Mouse (Mus musculus): Measurements from ENCODE around the gene Atp2a1. TPM values are rescaled to one million over a fixed set of nuclear protein-coding genes. Genes with fewer than 3 reads are reported as not detected.

Gene Atp2a1
- total and polyA plus RNA-seq, 3 experiments, result 0.38 to 0.74 TPM; not detected in 1

DNA sequence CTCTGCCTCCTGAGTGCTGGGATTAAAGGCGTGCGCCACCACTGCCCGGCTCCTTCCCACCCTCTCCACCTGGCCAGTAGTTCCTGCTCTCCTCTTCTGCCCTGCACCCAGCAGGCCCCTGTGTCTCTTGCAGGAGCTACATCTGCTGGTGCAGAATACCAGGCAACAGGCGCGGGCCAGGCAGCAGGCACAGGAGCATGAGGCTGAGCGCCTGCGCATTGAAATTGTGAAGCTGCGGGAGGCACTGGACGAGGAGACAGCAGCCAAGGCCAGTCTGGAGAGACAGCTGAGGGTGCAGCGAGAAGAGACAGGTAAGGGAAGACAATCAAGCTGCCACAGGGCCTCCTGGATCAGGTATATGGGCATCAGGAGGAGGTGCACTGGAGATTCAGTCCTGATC lies 18.9 kb downstream of the Atp2a1 start:
- H3K27ac ChIP-seq (ENCODE audit: insufficient read depth, low read depth), result no peak overlapping the region
- H3K9ac ChIP-seq (ENCODE audit: insufficient read depth, low read depth), result no peak overlapping the region
- H3K4me2 ChIP-seq (ENCODE audit: insufficient read depth, low read depth, poor library complexity, severe bottlenecking), result no peak overlapping the region
- dilution Hi-C loops (cut with MboI; ENCODE audit: extremely low pct_ligation_motif_present, extremely low pct_unique_long_range_greater_than_20kb, low sequenced_read_pairs) (no loop called here), in situ Hi-C loops (cut with MboI; ENCODE audit: low pct_ligation_motif_present, low pct_unique_long_range_greater_than_20kb, low sequenced_read_pairs) (no loop called here)
- no peaks in the 10 kb centered on the region for H3K9me3 ChIP-seq (replicated peaks; ENCODE audit: low read length)
- H3K4me3 ChIP-seq (replicated peaks in 1 of 3; ENCODE audit: low read depth in 2 of 3, low read length in 2 of 3, poor library complexity in 1 of 3), result no peak overlapping the region
- H3K79me2 ChIP-seq (replicated peaks; ENCODE audit: control insufficient read depth, extremely low read depth, insufficient read depth, poor library complexity, severe bottlenecking), result no peaks in the 10 kb centered on the region
- TF ChIP-seq JUN (IDR thresholded peaks at IDR 0.05; ENCODE audit: insufficient read depth, low read depth, low read length) (no peak), MYC (IDR thresholded peaks at IDR 0.05; ENCODE audit: low read depth, low read length) (no peak), TBP (conservative IDR thresholded peaks at IDR 0.05; ENCODE audit: low read depth, low read length) (no peak), NRF1 (IDR thresholded peaks at IDR 0.05; ENCODE audit: low read depth, low read length) (no peak), ETS1 (conservative IDR thresholded peaks at IDR 0.05; ENCODE audit: low read depth, low read length) (no peak), HCFC1 (IDR thresholded peaks at IDR 0.05; ENCODE audit: low read depth, low read length) (no peak), KAT2A (IDR thresholded peaks at IDR 0.05; ENCODE audit: insufficient replicate concordance, low read length) (no peak), USF1 (IDR thresholded peaks at IDR 0.05; ENCODE audit: low read depth, low read length) (no peak), MXI1 (IDR thresholded peaks at IDR 0.05; ENCODE audit: low read depth, low read length) (no peak), CTCF (conservative IDR thresholded peaks at IDR 0.05 in 1 of 2, IDR thresholded peaks at IDR 0.05 in 1 of 2; ENCODE audit: low read depth in 2 of 2, low read length in 2 of 2) (no peak), PAX5 (IDR thresholded peaks at IDR 0.05; ENCODE audit: low read length) (no peak), ZKSCAN1 (IDR thresholded peaks at IDR 0.05; ENCODE audit: borderline replicate concordance, low read depth, low read length) (no peak), MAFK (IDR thresholded peaks at IDR 0.05; ENCODE audit: insufficient replicate concordance, low read length) (no peak), E2F4 (IDR thresholded peaks at IDR 0.05; ENCODE audit: insufficient replicate concordance, low read depth, low read length) (no peak), SIN3A (IDR thresholded peaks at IDR 0.05; ENCODE audit: low read length) (no peak), CHD2 (IDR thresholded peaks at IDR 0.05; ENCODE audit: low read length) (no peak), RAD21 (IDR thresholded peaks at IDR 0.05; ENCODE audit: low read depth, low read length) (no peak), ZC3H11A (IDR thresholded peaks at IDR 0.05; ENCODE audit: low read depth, low read length) (no peak)
- H3K27me3 ChIP-seq (replicated peaks), result no peaks in the 10 kb centered on the region
- H3K36me3 ChIP-seq (replicated peaks in 1 of 2; ENCODE audit: control insufficient read depth in 1 of 2, insufficient read depth in 1 of 2, low read length in 1 of 2), result peaks cover 75 to 93% of the 10 kb centered on the region in 2 experiments
- H3K4me1 ChIP-seq (ENCODE audit: control insufficient read depth in 1 of 2, insufficient read depth in 2 of 2), result no peaks in the 10 kb centered on the region
- no peak for DNase-seq (ENCODE audit: extremely low read depth)

GRCm38 (mm10) chr7:126440134-126440533 lies 22.8 kb downstream of the Atp2a1 start:
- dilution Hi-C loops (cut with MboI; ENCODE audit: extremely low pct_ligation_motif_present, extremely low pct_unique_long_range_greater_than_20kb, low sequenced_read_pairs) (no loop called here), in situ Hi-C loops (cut with MboI; ENCODE audit: low pct_ligation_motif_present, low pct_unique_long_range_greater_than_20kb, low sequenced_read_pairs) (no loop called here)
- Histone ChIP-seq H3K79me2 (replicated peaks; ENCODE audit: control insufficient read depth, extremely low read depth, insufficient read depth, poor library complexity, severe bottlenecking) (no peaks in the 10 kb centered on the region), H3K27me3 (replicated peaks) (no peaks in the 10 kb centered on the region), H3K9ac (ENCODE audit: insufficient read depth, low read depth) (no peak overlapping the region), H3K27ac (ENCODE audit: insufficient read depth, low read depth) (no peak overlapping the region), H3K36me3 (replicated peaks in 1 of 2; ENCODE audit: control insufficient read depth in 1 of 2, insufficient read depth in 1 of 2, low read length in 1 of 2) (peaks cover 56 to 93% of the 10 kb centered on the region in 2 experiments), H3K9me3 (replicated peaks; ENCODE audit: low read length) (no peaks in the 10 kb centered on the region), H3K4me2 (ENCODE audit: insufficient read depth, low read depth, poor library complexity, severe bottlenecking) (no peak overlapping the region), H3K4me1 (ENCODE audit: control insufficient read depth in 1 of 2, insufficient read depth in 2 of 2) (peaks cover 0 to 6% of the 10 kb centered on the region in 2 experiments; a peak in 2 of 4 replicates), H3K4me3 (replicated peaks in 1 of 3; ENCODE audit: low read depth in 2 of 3, low read length in 2 of 3, poor library complexity in 1 of 3) (no peak overlapping the region)
- TF ChIP-seq ZC3H11A (IDR thresholded peaks at IDR 0.05; ENCODE audit: low read depth, low read length), result no peak
- TF ChIP-seq ZNF384 (IDR thresholded peaks at IDR 0.05; ENCODE audit: low read depth, low read length), result no peak
- TF ChIP-seq TCF12 (IDR thresholded peaks at IDR 0.05; ENCODE audit: low read depth, low read length), result no peak
- TF ChIP-seq PAX5 (IDR thresholded peaks at IDR 0.05; ENCODE audit: low read length), result no peak
- TF ChIP-seq KAT2A (IDR thresholded peaks at IDR 0.05; ENCODE audit: insufficient replicate concordance, low read length), result no peak
- no peak for TF ChIP-seq MYC (IDR thresholded peaks at IDR 0.05; ENCODE audit: low read depth, low read length)
- TF ChIP-seq MAX (IDR thresholded peaks at IDR 0.05; ENCODE audit: low read length), result no peak
- no peak for TF ChIP-seq RCOR1 (conservative IDR thresholded peaks at IDR 0.05; ENCODE audit: low read depth, low read length)
- no peak for TF ChIP-seq RAD21 (IDR thresholded peaks at IDR 0.05; ENCODE audit: low read depth, low read length)
- no peak for DNase-seq (ENCODE audit: extremely low read depth)

Measured in CH12.LX (cell line).